Mouse (Mus musculus): ENCODE measurements around the gene Cyp2a4. TPM values are rescaled to one million over a fixed set of nuclear protein-coding genes. Genes with fewer than 3 reads are reported as not detected.

Gene Cyp2a4
- total and polyA plus RNA-seq, 2 experiments from 2014 or later = not detected

Other genes starting within 250 kb of the Cyp2a4 start
- not detected in 2 replicates for gene Cyp2b13, start 245.7 kb upstream of the Cyp2a4 start, total RNA-seq (2014; rRNA removed)
- not detected in 2 replicates for gene Cyp2b13, start 245.7 kb upstream of the Cyp2a4 start, polyA plus RNA-seq (2015; fragmentation: Nextera tagmentation; extraction: Ambion mirVana)
- not detected in 2 replicates for gene Cyp2b9, start 133.8 kb upstream of the Cyp2a4 start, total RNA-seq (2014; rRNA removed)
- not detected in 2 replicates for gene Cyp2b9, start 133.8 kb upstream of the Cyp2a4 start, polyA plus RNA-seq (2015; fragmentation: Nextera tagmentation; extraction: Ambion mirVana)
- gene Vmn1r184, start 46.8 kb upstream of the Cyp2a4 start, total RNA-seq (2014; rRNA removed) = not detected in 2 replicates
- gene Vmn1r184, start 46.8 kb upstream of the Cyp2a4 start, polyA plus RNA-seq (2015; fragmentation: Nextera tagmentation; extraction: Ambion mirVana) = not detected in 2 replicates
- gene Nlrp9c, start 96.5 kb downstream of the Cyp2a4 start, total RNA-seq (2014; rRNA removed) = not detected in 2 replicates
- not detected in 2 replicates for gene Nlrp9c, start 96.5 kb downstream of the Cyp2a4 start, polyA plus RNA-seq (2015; fragmentation: Nextera tagmentation; extraction: Ambion mirVana)
- not detected in 2 replicates for gene Nlrp4a, start 127.9 kb downstream of the Cyp2a4 start, total RNA-seq (2014; rRNA removed)
- not detected in 2 replicates for gene Nlrp4a, start 127.9 kb downstream of the Cyp2a4 start, polyA plus RNA-seq (2015; fragmentation: Nextera tagmentation; extraction: Ambion mirVana)
- not detected in 2 replicates for gene Nlrp9a, start 227.9 kb downstream of the Cyp2a4 start, total RNA-seq (2014; rRNA removed)
- gene Nlrp9a, start 227.9 kb downstream of the Cyp2a4 start, polyA plus RNA-seq (2015; fragmentation: Nextera tagmentation; extraction: Ambion mirVana) = not detected in 2 replicates